ENCODE assay signal across 8 mouse cellular contexts in genomic region chr1:192091806-192092772, GRCm38 (mm10). TPM values are rescaled to one million over a fixed set of nuclear protein-coding genes. Genes with fewer than 3 reads are reported as not detected.
A peak's percentile ranks its signal among the peaks of the same experiment; 100 is the strongest.
DNase-seq lines count a peak whose midpoint lies in the region; ATAC-seq and TF ChIP-seq lines count a peak whose summit lies in the region.

Gene Traf5 (minus strand): TSS chr1:192092559.

- TF ChIP-seq EP300 in MEL (IDR thresholded peaks at IDR 0.05; ENCODE audit: low read depth in 1 of 2, low read length in 2 of 2), result peak; percentile 39 to 51; a peak in 3 of 4 replicates
- TF ChIP-seq EP300 in lung, postnatal 0 days (IDR thresholded peaks at IDR 0.05), result no peak

- no peaks in the 10 kb centered on the region; the same call in 1 of the 2 replicates for H3K79me2 ChIP-seq in MEL (ENCODE audit: control insufficient read depth, insufficient read depth, low read length, poor library complexity)

- TF ChIP-seq RAD21 in MEL (IDR thresholded peaks at IDR 0.05; ENCODE audit: low read depth, low read length), result no peak

- TF ChIP-seq CTCF in MEL (IDR thresholded peaks at IDR 0.05 in 2 of 3, conservative IDR thresholded peaks at IDR 0.05 in 1 of 3; ENCODE audit: control insufficient read depth in 1 of 3, insufficient read depth in 1 of 3, low read depth in 2 of 3, low read length in 3 of 3, poor library complexity in 1 of 3, severe bottlenecking in 1 of 3), result no peak
- no peak for TF ChIP-seq CTCF in cerebellum, adult 2 months (IDR thresholded peaks at IDR 0.05; ENCODE audit: borderline replicate concordance, insufficient read depth, low read depth, low read length)
- TF ChIP-seq CTCF in lung, postnatal 0 days (IDR thresholded peaks at IDR 0.05), result peak; percentile 50

- no peak within 1 kb of the TSS; the same call in 1 of the 2 replicates for H3K27ac ChIP-seq in MEL (ENCODE audit: control insufficient read depth, low read depth, low read length)
- no peak within 1 kb of the TSS for H3K27ac ChIP-seq in cerebellum, adult 2 months (ENCODE audit: insufficient read depth, low read length)
- H3K27ac ChIP-seq in lung, postnatal 0 days (ENCODE audit: low read length), result peak within 1 kb of the TSS; percentile 65

- H3K9ac ChIP-seq in MEL (ENCODE audit: control insufficient read depth, low read depth, low read length, poor library complexity, severe bottlenecking), result peak within 1 kb of the TSS; percentile 86
- H3K9ac ChIP-seq in lung, postnatal 0 days (replicated peaks; ENCODE audit: low read depth), result peak within 1 kb of the TSS; percentile 58

- H3K27me3 ChIP-seq in MEL (ENCODE audit: control insufficient read depth in 1 of 2, insufficient read depth in 2 of 2, low read length in 2 of 2), result no peaks in the 10 kb centered on the region
- no peaks in the 10 kb centered on the region for H3K27me3 ChIP-seq in cerebellum, adult 2 months (ENCODE audit: control insufficient read depth, insufficient read depth, low read length)
- no peaks in the 10 kb centered on the region for H3K27me3 ChIP-seq in lung, postnatal 0 days (replicated peaks; ENCODE audit: insufficient read depth, low read length)

- 4% methylated on average over 63 of the region's 63 CpGs for WGBS in cerebellum, adult 2 months
- WGBS in lung, postnatal 0 days, result 2% methylated on average over 59 of the region's 63 CpGs

- peak; percentile 93 to 95 for ATAC-seq in hematopoietic stem cell, adult 5-6 weeks (replicated peaks in 1 of 2; ENCODE audit: insufficient read depth in 1 of 2, low FRiP score in 2 of 2, low TSS enrichment in 1 of 2, low read depth in 1 of 2, poor library complexity in 2 of 2, severe bottlenecking in 2 of 2)
- ATAC-seq in lung, postnatal 0 days, result peak; percentile 99

- H3K36me3 ChIP-seq in MEL (ENCODE audit: control insufficient read depth in 1 of 2, insufficient read depth in 2 of 2, low read length in 2 of 2), result peaks cover 0 to 6% of the 10 kb centered on the region in 2 experiments; a peak in 1 of 4 replicates
- H3K36me3 ChIP-seq in lung, postnatal 0 days (ENCODE audit: insufficient read depth, low read length), result 0 out of 2 replicates have a peak, but pooled peaks cover 3% of the 10 kb centered on the region

- TF ChIP-seq POLR2A in MEL (IDR thresholded peaks at IDR 0.05; ENCODE audit: control insufficient read depth in 1 of 2, insufficient read depth in 1 of 2, low read depth in 1 of 2, low read length in 2 of 2, poor library complexity in 1 of 2), result peak; percentile 54 to 63; a peak in 3 of 4 replicates
- no peak for TF ChIP-seq POLR2A in cerebellum, adult 2 months (IDR thresholded peaks at IDR 0.05; ENCODE audit: borderline replicate concordance, insufficient read depth, low read length)

- H3K4me1 ChIP-seq in MEL (ENCODE audit: control insufficient read depth in 1 of 2, insufficient read depth in 2 of 2, low read length in 2 of 2), result peaks cover 3 to 14% of the 10 kb centered on the region in 2 experiments
- H3K4me1 ChIP-seq in cerebellum, adult 2 months (ENCODE audit: control insufficient read depth, insufficient read depth, low read length), result no peaks in the 10 kb centered on the region
- peaks cover 8% of the 10 kb centered on the region for H3K4me1 ChIP-seq in lung, postnatal 0 days (ENCODE audit: insufficient read depth, low read depth, low read length)

- peak within 1 kb of the TSS; percentile 81 for H3K4me2 ChIP-seq in lung, postnatal 0 days (replicated peaks; ENCODE audit: low read depth, low read length)

- H3K4me3 ChIP-seq in MEL (ENCODE audit: control insufficient read depth in 1 of 2, insufficient read depth in 1 of 2, low read depth in 2 of 2, low read length in 2 of 2), result peak within 1 kb of the TSS; percentile 75 to 99
- peak within 1 kb of the TSS; percentile 63 for H3K4me3 ChIP-seq in cerebellum, adult 2 months (replicated peaks; ENCODE audit: insufficient read depth, low read depth, low read length)
- peak within 1 kb of the TSS; percentile 50 for H3K4me3 ChIP-seq in lung, postnatal 0 days (ENCODE audit: low read depth, low read length)

- no peaks in the 10 kb centered on the region for H3K9me3 ChIP-seq in MEL (replicated peaks; ENCODE audit: insufficient read depth, low read length)
- no peaks in the 10 kb centered on the region for H3K9me3 ChIP-seq in lung, postnatal 0 days (ENCODE audit: low read length)

- DNase-seq in MEL (ENCODE audit: low read depth, low spot score), result peak; percentile 94
- peak; percentile 86 to 87 for DNase-seq in cerebellum, adult 2 months
- peak; percentile 85 for DNase-seq in forelimb bud, embryonic 11.5 days (ENCODE audit: low read depth, low spot score)
- DNase-seq in layer of hippocampus, adult 9-11 months, result peak; percentile 96
- DNase-seq in lung, postnatal 0 days (ENCODE audit: low spot score), result peak; percentile 98
- DNase-seq in ovary, postnatal 14 days (ENCODE audit: low spot score), result peak; percentile 95
- peak; percentile 100 for DNase-seq in thymus, postnatal 14 days

TF ChIP-seq in MEL, 35 proteins besides CTCF, POLR2A, EP300 and RAD21:
- TF ChIP-seq GATA1 (IDR thresholded peaks at IDR 0.05; ENCODE audit: low read depth, low read length) (0 out of 2 replicates have a peak, but pooled peaks have one; percentile 31), NRF1 (IDR thresholded peaks at IDR 0.05; ENCODE audit: insufficient read depth, low read depth, low read length, poor library complexity, severe bottlenecking) (peak; percentile 19; the same call in 1 of the 2 replicates), SIN3A (IDR thresholded peaks at IDR 0.05; ENCODE audit: low read length) (peak; percentile 30; the same call in 1 of the 2 replicates), MAX (IDR thresholded peaks at IDR 0.05; ENCODE audit: low read length) (peak; percentile 7), TAL1 (IDR thresholded peaks at IDR 0.05; ENCODE audit: low read length) (peak; percentile 77), TCF12 (IDR thresholded peaks at IDR 0.05; ENCODE audit: low read depth, low read length) (peak; percentile 32), RCOR1 (IDR thresholded peaks at IDR 0.05; ENCODE audit: low read depth, low read length) (no peak), USF1 (IDR thresholded peaks at IDR 0.05; ENCODE audit: low read depth, low read length) (no peak)

RNA-seq across cellular contexts. Expression of gene Traf5, which starts in this region (rescaled TPM):
- total RNA-seq in MEL (2012; rRNA removed), result 3.5 and 4.0 TPM in 2 replicates
- polyA plus RNA-seq in MEL (2012; ENCODE audit: insufficient read depth in 1 of 2, insufficient read length in 2 of 2, low read depth in 1 of 2, low replicate concordance in 2 of 2, missing spikeins in 1 of 2), result 1 to 10 TPM in 1 of 2 experiments, not detected in 1; 7.3 TPM
- polyA plus RNA-seq in cerebellum, adult 2 months (2012; rRNA removed), result 3.6 and 3.8 TPM in 2 replicates
- total RNA-seq in hematopoietic stem cell, adult 5-6 weeks (2017), result 16.1 and 21.1 TPM in 2 replicates
- polyA plus RNA-seq in lung, postnatal 0 days (2015; fragmentation: Nextera tagmentation; extraction: Ambion mirVana), result 27.0 and 27.1 TPM in 2 replicates
